Mouse (Mus musculus): ENCODE results near the gene Nos1.

Nos1 gene

GRCm38 (mm10) chr5:118005728-118006127, 224.9 kb downstream of the Nos1 start:
- DNase-seq: no peak

- DNase-seq: no peak
These were observed 227.5 kb downstream of the Nos1 start for GRCm38 (mm10) chr5:118008344-118008743.
